Mouse (Mus musculus) heart, postnatal 0 days (tissue): ENCODE data around the gene Tmem115.

Experiments
- CTCF ChIP-seq: IDR thresholded peaks from 2 replicates; pipeline ENCODE4 v1.5.1; 2016; ENCODE audit warnings: antibody characterized with exemption, control low read depth, low read depth
- EP300 ChIP-seq: IDR thresholded peaks from 2 replicates; pipeline ENCODE4 v1.6.1; 2016; ENCODE audit warnings: antibody characterized with exemption, low read depth

DNA sequence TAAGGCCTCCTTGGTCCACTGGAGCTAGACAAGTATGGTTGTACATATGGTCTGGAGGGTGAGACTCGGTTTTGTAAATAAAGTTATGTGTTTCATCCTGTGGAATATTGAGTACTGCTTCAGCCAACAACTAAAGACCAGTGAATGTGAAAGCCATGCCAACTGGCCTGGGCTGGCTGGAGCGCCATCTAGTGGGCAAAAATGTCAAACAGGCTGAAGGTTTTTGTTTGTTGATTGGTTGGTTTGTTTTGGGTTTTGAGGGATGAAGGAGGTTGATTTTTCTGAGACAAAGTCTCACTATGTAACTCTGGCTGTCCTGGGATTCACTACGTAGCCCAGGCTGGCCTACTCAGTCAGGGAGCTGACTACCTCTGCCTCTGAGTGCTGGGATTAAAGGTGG lies 11.9 kb downstream of the Tmem115 start:
- TF ChIP-seq CTCF (peak; percentile 92), EP300 (no peak)
